Comparison of ENCODE assay signal across 9 mouse cellular contexts in the genomic region with DNA sequence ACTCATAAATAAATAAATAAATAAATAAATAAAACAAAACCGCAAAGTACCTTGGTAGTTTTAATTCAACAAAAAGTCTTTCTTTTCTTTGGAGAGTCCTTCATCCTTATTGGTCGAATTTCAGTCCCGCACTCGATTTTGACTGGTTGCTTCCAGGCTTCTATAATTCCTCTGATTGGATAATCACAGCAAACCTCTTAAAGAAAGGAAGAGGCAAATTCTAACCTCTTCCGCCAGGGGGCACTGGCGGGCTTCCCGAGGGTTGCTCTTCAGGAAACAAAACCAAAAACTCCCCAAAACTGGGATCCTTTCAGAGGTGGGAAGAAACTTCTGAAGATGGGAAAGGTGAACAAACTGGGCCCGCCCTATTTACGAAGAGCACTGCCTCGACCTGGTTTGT. TPM values are rescaled to one million over a fixed set of nuclear protein-coding genes. Genes with fewer than 3 reads are reported as not detected.
DNase-seq lines count a peak whose midpoint lies in the region; ATAC-seq lines count a peak whose summit lies in the region.
"Had no signal": no experiment of that assay in that cellular context is flagged by ENCODE, and none has a peak within 500 bp of the region (broad histone marks: within the 10 kb centered on the region; RNA-seq: fewer than 3 reads in every experiment).

No protein-coding gene starts in this region.

- peak overlapping the region; percentile 39 for H3K4me3 ChIP-seq in embryonic facial prominence, embryonic 10.5 days
- H3K4me3 ChIP-seq in liver, embryonic 13.5 days (replicated peaks): peak overlapping the region; percentile 36
- H3K4me3 ChIP-seq: limb, embryonic 13.5 days had no signal

- peak overlapping the region; percentile 45 for H3K4me2 ChIP-seq in liver, embryonic 13.5 days
- H3K4me2 ChIP-seq: limb, embryonic 13.5 days had no signal

- no peaks in the 10 kb centered on the region for H3K9me3 ChIP-seq in embryonic facial prominence, embryonic 10.5 days
- H3K9me3 ChIP-seq in liver, embryonic 13.5 days (replicated peaks): no peaks in the 10 kb centered on the region
- H3K9me3 ChIP-seq: limb, embryonic 13.5 days had no signal

- H3K27me3 ChIP-seq in embryonic facial prominence, embryonic 10.5 days (replicated peaks; ENCODE audit: low read depth, poor library complexity, severe bottlenecking): peaks cover 39% of the 10 kb centered on the region
- peaks cover 48% of the 10 kb centered on the region for H3K27me3 ChIP-seq in liver, embryonic 13.5 days

- DNase-seq in adrenal gland, adult 18-20 months (ENCODE audit: low spot score in 2 of 2): peak; percentile 67 to 75
- DNase-seq in embryonic facial prominence, embryonic 10.5 days (ENCODE audit: low spot score): peak; percentile 80
- peak; percentile 87 for DNase-seq in kidney, postnatal 10 days
- peak; percentile 60 for DNase-seq in liver, embryonic 13.5 days
- peak; percentile 71 for DNase-seq in ovary, postnatal 14 days (ENCODE audit: low spot score)
- peak; percentile 75 for DNase-seq in thymus, postnatal 14 days

- WGBS in embryonic facial prominence, embryonic 10.5 days: 6% methylated on average over 10 of the region's 10 CpGs
- 1% methylated on average over 10 of the region's 10 CpGs for WGBS in liver, embryonic 13.5 days (ENCODE audit: insufficient replicate concordance)

- H3K27ac ChIP-seq in embryonic facial prominence, embryonic 10.5 days (replicated peaks): no peak overlapping the region; the same call in 1 of the 2 replicates
- no peak overlapping the region for H3K27ac ChIP-seq in liver, embryonic 13.5 days
- H3K27ac ChIP-seq: limb, embryonic 13.5 days had no signal

- peaks cover 3% of the 10 kb centered on the region; the same call in 1 of the 2 replicates for H3K36me3 ChIP-seq in embryonic facial prominence, embryonic 10.5 days (replicated peaks)
- no peaks in the 10 kb centered on the region for H3K36me3 ChIP-seq in liver, embryonic 13.5 days
- H3K36me3 ChIP-seq: limb, embryonic 13.5 days had no signal

- no peak overlapping the region for H3K9ac ChIP-seq in liver, embryonic 13.5 days
- H3K9ac ChIP-seq: limb, embryonic 13.5 days had no signal

- peaks cover 14% of the 10 kb centered on the region for H3K4me1 ChIP-seq in embryonic facial prominence, embryonic 10.5 days
- peaks cover 5% of the 10 kb centered on the region for H3K4me1 ChIP-seq in liver, embryonic 13.5 days (replicated peaks)

- ATAC-seq in CD4-positive, CD25-positive, alpha-beta regulatory T cell, adult 4 months: peak; percentile 74
- peak; percentile 66 for ATAC-seq in granulocyte monocyte progenitor cell, adult 5-6 weeks (replicated peaks; ENCODE audit: poor library complexity, severe bottlenecking)
- 0 out of 2 replicates have a peak, but pooled peaks have one; percentile 30 for ATAC-seq in liver, embryonic 13.5 days (ENCODE audit: low read depth)

RNA-seq across cellular contexts. Expression of a gene that starts 2.8 kb away (rescaled TPM):
- not detected for polyA plus RNA-seq in CD4-positive, CD25-positive, alpha-beta regulatory T cell, adult 4 months (2017; shearing (Covaris generic))
- total RNA-seq in adrenal gland, adult 18-20 months (2021): not detected
- polyA plus RNA-seq in embryonic facial prominence, embryonic 10.5 days (2016; fragmentation: Nextera tagmentation; extraction: Ambion mirVana): 1.6 and 1.9 TPM in 2 replicates
- total RNA-seq in granulocyte monocyte progenitor cell, adult 5-6 weeks (2014; fragmentation: Nextera tagmentation): not detected in 2 replicates
- total RNA-seq in granulocyte monocyte progenitor cell, adult 5-6 weeks (2017): not detected in 2 replicates
- 0.05 TPM in 1 of 2 replicates, not detected in the other for polyA plus RNA-seq in liver, embryonic 13.5 days (2015; fragmentation: Nextera tagmentation; extraction: Ambion mirVana)

RNA-seq across cellular contexts. Expression of a gene that starts 23.4 kb away (rescaled TPM):
- polyA plus RNA-seq in CD4-positive, CD25-positive, alpha-beta regulatory T cell, adult 4 months (2017; shearing (Covaris generic)): 1 to 10 TPM in 1 of 2 experiments, under 1 TPM in 1; 0.76 to 1.5 TPM
- total RNA-seq in adrenal gland, adult 18-20 months (2021): 10 to 100 TPM; 30.3 to 33.4 TPM
- polyA plus RNA-seq in embryonic facial prominence, embryonic 10.5 days (2016; fragmentation: Nextera tagmentation; extraction: Ambion mirVana): 9.0 and 9.2 TPM in 2 replicates
- total RNA-seq in granulocyte monocyte progenitor cell, adult 5-6 weeks (2014; fragmentation: Nextera tagmentation): 3.2 and 3.5 TPM in 2 replicates
- total RNA-seq in granulocyte monocyte progenitor cell, adult 5-6 weeks (2017): 4.9 and 5.0 TPM in 2 replicates
- 1.3 and 1.8 TPM in 2 replicates for polyA plus RNA-seq in liver, embryonic 13.5 days (2015; fragmentation: Nextera tagmentation; extraction: Ambion mirVana)

RNA-seq across cellular contexts. Expression of a gene that starts 38.2 kb away (rescaled TPM):
- 1 to 10 TPM; 3.0 to 3.6 TPM for polyA plus RNA-seq in CD4-positive, CD25-positive, alpha-beta regulatory T cell, adult 4 months (2017; shearing (Covaris generic))
- total RNA-seq in adrenal gland, adult 18-20 months (2021): 1 to 10 TPM; 1.2 to 2.0 TPM
- 4.9 and 5.0 TPM in 2 replicates for polyA plus RNA-seq in embryonic facial prominence, embryonic 10.5 days (2016; fragmentation: Nextera tagmentation; extraction: Ambion mirVana)
- 0.66 and 1.7 TPM in 2 replicates for total RNA-seq in granulocyte monocyte progenitor cell, adult 5-6 weeks (2014; fragmentation: Nextera tagmentation)
- total RNA-seq in granulocyte monocyte progenitor cell, adult 5-6 weeks (2017): 0.69 and 7.9 TPM in 2 replicates
- 0.35 and 0.83 TPM in 2 replicates for polyA plus RNA-seq in liver, embryonic 13.5 days (2015; fragmentation: Nextera tagmentation; extraction: Ambion mirVana)

RNA-seq across cellular contexts. Expression of a gene that starts 59.6 kb away (rescaled TPM):
- 10 to 100 TPM; 39.2 to 57.3 TPM for polyA plus RNA-seq in CD4-positive, CD25-positive, alpha-beta regulatory T cell, adult 4 months (2017; shearing (Covaris generic))
- 100 to 1,000 TPM; 209 to 250 TPM for total RNA-seq in adrenal gland, adult 18-20 months (2021)
- 95.3 and 101 TPM in 2 replicates for polyA plus RNA-seq in embryonic facial prominence, embryonic 10.5 days (2016; fragmentation: Nextera tagmentation; extraction: Ambion mirVana)
- total RNA-seq in granulocyte monocyte progenitor cell, adult 5-6 weeks (2014; fragmentation: Nextera tagmentation): 36.1 and 48.5 TPM in 2 replicates
- total RNA-seq in granulocyte monocyte progenitor cell, adult 5-6 weeks (2017): 43.7 and 45.4 TPM in 2 replicates
- polyA plus RNA-seq in liver, embryonic 13.5 days (2015; fragmentation: Nextera tagmentation; extraction: Ambion mirVana): 29.6 and 32.3 TPM in 2 replicates
